Mouse (Mus musculus): ENCODE results near the gene Miox. TPM values are rescaled to one million over a fixed set of nuclear protein-coding genes. Genes with fewer than 3 reads are reported as not detected.

Gene Miox
- polyA plus RNA-seq, 1 experiment from 2014 or later: 28.6 TPM

DNA sequence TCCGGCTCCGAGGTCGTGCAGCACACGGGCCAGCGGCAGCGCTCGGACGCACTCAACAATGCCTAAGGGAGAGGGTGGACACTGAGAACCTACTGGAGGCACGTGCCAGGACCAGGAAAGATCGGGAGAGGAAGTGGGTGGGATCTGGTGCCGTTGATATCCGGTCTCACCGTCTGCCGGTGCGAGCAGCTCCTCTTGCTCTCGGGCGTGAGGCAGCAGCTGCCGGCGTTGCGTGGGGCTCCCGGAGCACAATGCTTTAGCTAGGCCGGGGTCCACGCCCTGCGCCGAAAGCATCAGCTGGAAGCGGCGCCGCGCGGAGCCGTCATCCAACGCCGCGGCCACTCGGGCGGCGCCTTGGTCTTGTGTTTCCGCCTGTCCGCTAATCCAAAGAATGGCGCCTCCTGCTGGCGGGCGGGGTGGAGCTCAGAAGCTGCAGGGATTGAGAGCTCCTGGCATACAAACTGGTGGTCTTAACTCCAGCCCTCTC is 39.6 kb downstream of the Miox start, which contains the start of gene Sco2:
Gene Sco2 (minus strand): TSS at position 85 of the 487 bp plus-strand sequence.
- peak; percentile 85 for ATAC-seq (ENCODE audit: low FRiP score, low TSS enrichment)
- Histone ChIP-seq H3K4me1 (ENCODE audit: insufficient read depth, low read length) (peaks cover 22% of the 10 kb centered on the region), H3K4me2 (replicated peaks; ENCODE audit: low read depth, low read length) (peak within 1 kb of the TSS; percentile 90), H3K9me3 (ENCODE audit: low read length) (no peaks in the 10 kb centered on the region), H3K9ac (replicated peaks; ENCODE audit: low read length) (peak within 1 kb of the TSS; percentile 88), H3K36me3 (ENCODE audit: insufficient read depth, low read length) (peaks cover 33% of the 10 kb centered on the region), H3K27me3 (ENCODE audit: insufficient read depth, low read length) (peaks cover 29% of the 10 kb centered on the region), H3K27ac (ENCODE audit: low read length) (peak within 1 kb of the TSS; percentile 97), H3K4me3 (ENCODE audit: low read length) (peak within 1 kb of the TSS; percentile 79)
- WGBS: under 1% methylated on average over 42 of the region's 42 CpGs

GRCm38 (mm10) chr15:89374340-89374739 is 40.1 kb downstream of the Miox start:
- Histone ChIP-seq H3K4me2 (replicated peaks; ENCODE audit: low read depth, low read length) (peak overlapping the region; percentile 90), H3K9ac (replicated peaks; ENCODE audit: low read length) (peak overlapping the region; percentile 88), H3K36me3 (ENCODE audit: insufficient read depth, low read length) (peaks cover 31% of the 10 kb centered on the region), H3K4me3 (ENCODE audit: low read length) (peak overlapping the region; percentile 79), H3K4me1 (ENCODE audit: insufficient read depth, low read length) (peaks cover 27% of the 10 kb centered on the region), H3K9me3 (ENCODE audit: low read length) (no peaks in the 10 kb centered on the region), H3K27ac (ENCODE audit: low read length) (peak overlapping the region; percentile 97), H3K27me3 (ENCODE audit: insufficient read depth, low read length) (peaks cover 34% of the 10 kb centered on the region)
- 51% methylated on average over 9 of the region's 9 CpGs for WGBS
- no peak for ATAC-seq (ENCODE audit: low FRiP score, low TSS enrichment)

DNA sequence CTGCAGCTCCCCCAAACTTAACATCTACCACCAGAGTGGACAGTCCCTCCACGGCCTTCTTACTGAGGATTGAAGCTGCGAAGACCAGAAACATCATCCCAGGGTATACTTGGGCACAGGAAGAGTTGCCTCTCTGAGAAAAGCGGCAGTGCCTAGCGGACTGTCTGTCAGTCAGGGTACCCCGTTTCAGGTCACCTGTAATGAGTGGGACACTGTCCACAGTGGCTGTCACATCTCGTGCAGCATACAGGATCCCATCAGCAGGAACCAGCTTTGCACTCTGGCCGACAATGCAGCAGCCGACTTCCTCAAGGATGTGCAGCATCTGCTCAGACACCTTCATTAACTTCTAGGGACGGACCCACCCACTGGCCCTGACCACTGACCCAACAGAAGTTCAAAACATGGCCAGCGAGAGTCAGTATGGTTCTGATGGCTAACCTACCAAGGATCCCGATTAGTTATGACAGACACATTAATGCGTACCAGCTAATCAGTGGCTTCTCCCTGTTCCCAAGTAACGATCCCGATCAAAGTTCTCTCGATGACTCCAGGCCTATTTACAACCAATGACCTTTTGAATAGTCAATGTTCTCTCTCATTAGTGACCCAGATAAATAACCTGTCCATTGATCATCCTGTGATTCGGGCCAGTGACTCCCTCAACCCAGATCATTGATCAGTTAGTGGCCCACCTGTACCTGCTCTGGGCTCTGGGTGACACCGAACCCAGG is 40.8 kb downstream of the Miox start:
- Histone ChIP-seq H3K9ac (replicated peaks; ENCODE audit: low read length) (peak overlapping the region; percentile 88; the same call in 1 of the 2 replicates), H3K4me2 (replicated peaks; ENCODE audit: low read depth, low read length) (no peak overlapping the region)
- WGBS: 88% methylated on average over 17 of the region's 17 CpGs

DNA sequence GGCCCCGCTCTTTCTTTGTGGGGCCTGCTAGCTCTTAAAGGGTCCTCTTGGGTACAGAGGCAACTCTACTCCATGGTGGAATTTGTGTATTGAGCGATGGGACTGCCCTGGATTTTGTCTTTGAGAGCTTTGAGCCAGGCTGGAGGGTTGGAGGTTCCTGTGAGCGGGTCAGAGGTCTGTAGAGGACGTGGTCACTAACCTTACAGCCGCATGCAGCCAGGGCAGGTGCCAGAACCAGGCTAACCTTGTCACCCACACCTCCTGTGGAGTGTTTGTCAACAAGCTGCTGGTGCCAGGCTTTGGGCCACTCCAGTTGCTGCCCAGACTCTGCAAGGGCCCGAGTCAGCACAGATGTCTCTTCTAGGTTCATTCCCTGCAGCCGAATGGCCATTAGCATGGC is 41.8 kb downstream of the Miox start:
- Histone ChIP-seq H3K36me3 (ENCODE audit: insufficient read depth, low read length) (peaks cover 14% of the 10 kb centered on the region), H3K9ac (replicated peaks; ENCODE audit: low read length) (no peak overlapping the region), H3K4me3 (ENCODE audit: low read length) (no peak overlapping the region), H3K9me3 (ENCODE audit: low read length) (no peaks in the 10 kb centered on the region), H3K4me1 (ENCODE audit: insufficient read depth, low read length) (peaks cover 30% of the 10 kb centered on the region), H3K4me2 (replicated peaks; ENCODE audit: low read depth, low read length) (no peak overlapping the region), H3K27me3 (ENCODE audit: insufficient read depth, low read length) (peaks cover 46% of the 10 kb centered on the region), H3K27ac (ENCODE audit: low read length) (no peak overlapping the region)
- WGBS: 83% methylated on average over 7 of the region's 7 CpGs
- ATAC-seq (ENCODE audit: low FRiP score, low TSS enrichment): no peak

More for the DNA sequence above, 40.8 kb downstream of the Miox start:
- H3K27me3 ChIP-seq (ENCODE audit: insufficient read depth, low read length): peaks cover 39% of the 10 kb centered on the region
- no peak overlapping the region for H3K27ac ChIP-seq (ENCODE audit: low read length)
- no peak for ATAC-seq (ENCODE audit: low FRiP score, low TSS enrichment)
- H3K4me1 ChIP-seq (ENCODE audit: insufficient read depth, low read length): peaks cover 30% of the 10 kb centered on the region
- no peak overlapping the region for H3K4me3 ChIP-seq (ENCODE audit: low read length)
- no peaks in the 10 kb centered on the region for H3K9me3 ChIP-seq (ENCODE audit: low read length)
- peaks cover 25% of the 10 kb centered on the region for H3K36me3 ChIP-seq (ENCODE audit: insufficient read depth, low read length)

DNA sequence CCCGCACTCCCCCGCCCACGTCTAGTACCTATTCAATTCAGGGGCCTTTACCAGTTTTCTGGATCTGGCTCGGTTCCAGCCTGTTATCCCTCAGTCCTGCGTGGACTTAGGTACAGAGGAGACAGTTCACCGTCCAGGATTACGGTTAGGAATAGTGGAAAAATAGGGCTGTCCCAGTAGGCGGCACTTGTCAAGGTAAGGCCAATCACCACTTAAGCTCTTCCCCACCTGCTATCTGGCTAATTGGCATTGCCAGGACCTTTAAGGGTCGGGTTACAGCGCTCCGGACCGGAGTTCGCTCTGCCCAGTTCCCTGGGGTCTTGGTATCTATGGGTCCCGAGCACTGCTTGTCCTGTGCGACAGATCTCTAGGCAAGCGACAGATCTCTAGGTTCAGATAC is 42.8 kb downstream of the Miox start, which contains the start of gene Tymp:
Gene Tymp (minus strand): TSS at position 83 of the 400 bp plus-strand sequence.
- H3K36me3 ChIP-seq (ENCODE audit: insufficient read depth, low read length): peaks cover 5% of the 10 kb centered on the region
- peaks cover 30% of the 10 kb centered on the region for H3K4me1 ChIP-seq (ENCODE audit: insufficient read depth, low read length)
- H3K27me3 ChIP-seq (ENCODE audit: insufficient read depth, low read length): peaks cover 48% of the 10 kb centered on the region
- peak within 1 kb of the TSS; percentile 13 for H3K4me3 ChIP-seq (ENCODE audit: low read length)
- no peak for ATAC-seq (ENCODE audit: low FRiP score, low TSS enrichment)
- no peak within 1 kb of the TSS for H3K27ac ChIP-seq (ENCODE audit: low read length)
- H3K9me3 ChIP-seq (ENCODE audit: low read length): no peaks in the 10 kb centered on the region
- H3K9ac ChIP-seq (replicated peaks; ENCODE audit: low read length): no peak within 1 kb of the TSS
- H3K4me2 ChIP-seq (replicated peaks; ENCODE audit: low read depth, low read length): peak within 1 kb of the TSS; percentile 26
- 16% methylated on average over 16 of the region's 16 CpGs for WGBS

DNA sequence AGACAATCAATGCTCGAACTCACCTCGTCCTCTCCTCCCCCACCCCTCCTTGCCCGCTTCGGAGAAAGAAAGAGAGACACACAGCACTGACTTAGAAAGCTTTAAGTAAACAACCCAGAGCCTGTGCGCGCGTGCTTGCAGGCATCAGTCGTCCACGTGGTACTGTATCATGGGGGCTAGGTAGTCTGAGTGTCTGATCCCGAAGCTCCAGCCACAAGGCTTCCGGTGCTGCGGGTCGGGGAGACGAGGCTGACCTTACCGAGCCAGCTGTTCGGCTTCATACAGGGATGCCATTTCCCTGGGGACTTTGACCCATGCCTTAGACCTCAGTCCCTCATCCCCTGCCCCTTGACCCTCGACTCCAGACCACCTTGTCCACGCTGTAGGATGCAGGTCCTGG is 43.2 kb downstream of the Miox start:
- WGBS: 4% methylated on average over 18 of the region's 18 CpGs
- H3K4me3 ChIP-seq (ENCODE audit: low read length): peak overlapping the region; percentile 13
- no peaks in the 10 kb centered on the region for H3K9me3 ChIP-seq (ENCODE audit: low read length)
- peaks cover under 1% of the 10 kb centered on the region; the same call in 1 of the 2 replicates for H3K36me3 ChIP-seq (ENCODE audit: insufficient read depth, low read length)
- no peak overlapping the region for H3K9ac ChIP-seq (replicated peaks; ENCODE audit: low read length)
- no peak overlapping the region for H3K27ac ChIP-seq (ENCODE audit: low read length)
- peaks cover 30% of the 10 kb centered on the region for H3K4me1 ChIP-seq (ENCODE audit: insufficient read depth, low read length)
- no peak for ATAC-seq (ENCODE audit: low FRiP score, low TSS enrichment)
- peak overlapping the region; percentile 26 for H3K4me2 ChIP-seq (replicated peaks; ENCODE audit: low read depth, low read length)
- H3K27me3 ChIP-seq (ENCODE audit: insufficient read depth, low read length): peaks cover 48% of the 10 kb centered on the region

DNA sequence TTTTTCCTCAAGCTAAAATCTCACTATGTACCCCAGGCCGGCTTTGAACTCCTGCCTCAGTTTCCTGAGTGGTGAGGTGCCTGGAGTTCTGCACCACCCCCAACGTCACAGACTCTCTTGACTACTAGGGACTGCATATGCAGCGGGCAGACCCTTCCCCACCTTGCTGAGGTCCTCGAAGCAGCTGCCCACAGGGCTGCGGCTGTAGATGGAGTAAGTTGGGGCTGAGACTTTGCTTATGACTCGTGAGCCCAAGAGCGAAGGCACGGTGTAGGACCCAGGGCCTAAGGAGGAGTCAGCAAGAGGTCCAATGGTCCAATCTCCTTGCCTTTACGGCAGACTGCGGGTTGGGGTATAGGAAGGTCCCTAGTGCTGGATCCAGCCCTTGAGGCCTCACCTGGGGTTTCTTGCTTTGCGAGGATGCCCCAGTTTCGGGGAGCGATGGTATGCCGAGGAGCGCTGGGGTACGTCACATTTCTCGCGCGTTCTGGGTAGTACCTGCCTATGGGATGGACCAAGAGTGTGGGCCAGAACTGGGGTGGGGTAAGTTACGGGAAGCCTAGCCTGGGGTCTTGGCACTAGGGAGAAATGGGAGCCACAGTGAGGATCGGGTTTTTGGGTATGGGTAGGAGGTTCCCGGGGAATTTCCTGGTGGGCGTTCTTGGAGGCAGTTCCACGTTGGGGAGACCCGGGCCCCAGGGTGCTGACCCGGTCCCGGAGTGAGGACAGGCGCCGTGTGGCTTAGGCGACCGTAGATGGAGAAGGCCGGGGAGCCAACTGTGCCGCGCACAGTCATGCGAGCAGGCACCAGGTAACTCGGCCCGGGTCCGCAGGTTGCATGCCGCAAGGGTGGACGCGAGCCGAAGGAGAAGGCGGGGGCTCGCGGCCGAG is 44.0 kb downstream of the Miox start:
- H3K27me3 ChIP-seq (ENCODE audit: insufficient read depth, low read length): peaks cover 48% of the 10 kb centered on the region
- no peaks in the 10 kb centered on the region for H3K36me3 ChIP-seq (ENCODE audit: insufficient read depth, low read length)
- H3K27ac ChIP-seq (ENCODE audit: low read length): no peak overlapping the region
- H3K9ac ChIP-seq (replicated peaks; ENCODE audit: low read length): peak overlapping the region; percentile 63
- H3K4me2 ChIP-seq (replicated peaks; ENCODE audit: low read depth, low read length): peak overlapping the region; percentile 82
- ATAC-seq (ENCODE audit: low FRiP score, low TSS enrichment): no peak
- peaks cover 22% of the 10 kb centered on the region for H3K4me1 ChIP-seq (ENCODE audit: insufficient read depth, low read length)
- H3K4me3 ChIP-seq (ENCODE audit: low read length): peak overlapping the region; percentile 49
- no peaks in the 10 kb centered on the region for H3K9me3 ChIP-seq (ENCODE audit: low read length)
- 9% methylated on average over 46 of the region's 46 CpGs for WGBS

DNA sequence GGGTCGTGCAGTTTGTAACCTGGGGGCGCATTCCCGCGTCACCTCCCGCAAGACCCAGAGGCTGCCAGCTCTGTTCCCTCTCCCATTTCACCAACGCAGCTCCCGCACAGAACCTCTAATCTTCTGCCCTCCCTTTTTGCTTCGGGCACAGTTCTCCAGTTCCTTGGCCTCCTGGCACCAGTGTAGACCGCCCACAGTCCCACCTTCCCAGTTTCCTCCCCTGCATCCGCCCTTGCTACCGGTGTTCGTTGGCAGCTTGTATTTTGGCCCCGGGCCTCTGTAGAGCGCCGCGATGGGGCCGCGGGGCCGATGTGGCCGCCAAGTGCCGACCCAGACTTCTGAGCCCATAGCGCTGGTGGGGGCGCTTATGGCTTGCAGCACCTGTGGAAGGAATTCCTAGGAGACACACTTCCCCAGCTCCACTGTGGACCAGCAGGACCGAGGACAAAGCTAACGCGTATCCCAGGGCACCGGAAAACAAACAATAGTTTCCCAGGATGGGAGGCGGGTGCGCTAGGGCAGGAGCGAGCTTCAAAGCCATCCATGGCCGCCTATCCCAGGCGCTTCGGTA is 44.7 kb downstream of the Miox start, which contains the start of gene Odf3b:
Gene Odf3b (minus strand): TSS at position 452 of the 571 bp plus-strand sequence.
- Histone ChIP-seq H3K36me3 (ENCODE audit: insufficient read depth, low read length) (no peaks in the 10 kb centered on the region), H3K27me3 (ENCODE audit: insufficient read depth, low read length) (peaks cover 48% of the 10 kb centered on the region), H3K4me3 (ENCODE audit: low read length) (peak within 1 kb of the TSS; percentile 49), H3K4me2 (replicated peaks; ENCODE audit: low read depth, low read length) (peak within 1 kb of the TSS; percentile 82), H3K9ac (replicated peaks; ENCODE audit: low read length) (peak within 1 kb of the TSS; percentile 63), H3K9me3 (ENCODE audit: low read length) (no peaks in the 10 kb centered on the region), H3K27ac (ENCODE audit: low read length) (no peak within 1 kb of the TSS), H3K4me1 (ENCODE audit: insufficient read depth, low read length) (peaks cover 21% of the 10 kb centered on the region)
- under 1% methylated on average over 33 of the region's 33 CpGs for WGBS
- peak; percentile 4; the same call in 1 of the 2 replicates for ATAC-seq (ENCODE audit: low FRiP score, low TSS enrichment)

DNA sequence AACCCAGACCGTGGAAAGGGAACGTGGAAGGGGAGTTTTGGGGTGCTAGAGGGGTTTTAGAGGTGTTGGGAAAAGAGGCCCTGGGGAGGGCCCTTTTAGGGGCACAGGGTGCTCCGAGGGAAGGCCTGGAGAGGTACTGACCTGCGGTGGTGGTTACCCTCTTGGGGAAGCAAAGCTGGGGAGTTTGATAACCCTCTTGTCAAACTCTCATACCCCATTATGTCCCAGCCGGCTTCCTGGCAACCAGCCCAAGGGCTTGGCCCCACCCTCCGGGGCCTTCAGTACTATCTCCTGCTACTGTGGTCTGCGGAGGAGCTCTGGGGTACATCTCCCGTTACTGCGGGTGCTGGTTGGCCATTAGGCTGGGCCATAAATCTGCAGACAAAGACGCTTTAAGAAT is 45.2 kb downstream of the Miox start:
- H3K27ac ChIP-seq (ENCODE audit: low read length): no peak overlapping the region
- ATAC-seq (ENCODE audit: low FRiP score, low TSS enrichment): no peak
- WGBS: 8% methylated on average over 10 of the region's 10 CpGs
- H3K4me3 ChIP-seq (ENCODE audit: low read length): peak overlapping the region; percentile 49
- peak overlapping the region; percentile 82 for H3K4me2 ChIP-seq (replicated peaks; ENCODE audit: low read depth, low read length)
- no peak overlapping the region; the same call in 1 of the 2 replicates for H3K9ac ChIP-seq (replicated peaks; ENCODE audit: low read length)
- H3K27me3 ChIP-seq (ENCODE audit: insufficient read depth, low read length): peaks cover 48% of the 10 kb centered on the region
- peaks cover 17% of the 10 kb centered on the region for H3K4me1 ChIP-seq (ENCODE audit: insufficient read depth, low read length)
- H3K9me3 ChIP-seq (ENCODE audit: low read length): no peaks in the 10 kb centered on the region
- H3K36me3 ChIP-seq (ENCODE audit: insufficient read depth, low read length): no peaks in the 10 kb centered on the region

Measured in kidney, embryonic 16.5 days (tissue).